Mouse (Mus musculus): ENCODE measurements around the gene Arhgef28. TPM values are rescaled to one million over a fixed set of nuclear protein-coding genes. Genes with fewer than 3 reads are reported as not detected.

The Arhgef28 gene
- polyA plus RNA-seq, 1 experiment from 2014 or later: 9.9 TPM

DNA sequence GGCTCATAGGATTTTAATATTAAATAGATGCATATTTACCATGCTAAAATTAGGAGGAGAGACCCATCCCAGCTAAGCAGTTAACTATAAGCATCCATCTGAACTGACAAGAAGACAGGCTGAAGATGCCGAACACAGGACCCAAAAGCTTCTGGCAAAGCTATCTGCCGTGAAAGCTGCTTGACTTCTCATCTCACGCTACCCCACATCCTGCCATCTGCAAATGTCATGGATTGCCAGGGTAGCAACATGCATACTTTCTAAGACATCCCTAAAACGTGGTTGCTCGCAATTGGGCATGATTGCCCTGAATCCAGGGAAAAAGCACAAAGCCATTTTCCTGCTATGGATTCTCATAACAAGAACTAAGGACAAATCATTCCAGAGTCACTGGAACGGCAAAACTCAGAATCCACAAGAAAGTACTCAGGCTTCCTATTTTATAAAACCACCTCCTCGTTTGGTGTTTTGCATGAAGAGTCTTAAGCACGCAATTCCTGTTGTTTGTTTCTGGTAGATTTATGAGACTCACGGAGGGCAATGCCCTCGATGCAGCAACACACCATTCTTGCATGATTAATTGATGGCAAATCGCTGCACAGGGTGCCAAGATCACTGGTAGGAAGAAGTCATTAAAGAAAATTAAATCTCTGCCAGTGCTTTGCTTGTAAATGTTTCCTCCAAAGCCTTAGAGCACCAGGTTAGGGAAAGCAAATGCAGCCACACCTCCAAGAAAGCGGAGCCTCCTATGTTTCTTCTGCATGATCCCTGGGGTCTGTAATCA lies 287.9 kb downstream of the Arhgef28 start:
- Histone ChIP-seq H3K36me3 (ENCODE audit: control insufficient read depth, insufficient read depth, low read length) (no peaks in the 10 kb centered on the region), H3K9ac (ENCODE audit: low read length) (no peak overlapping the region), H3K4me3 (ENCODE audit: low read depth, low read length) (no peak overlapping the region), H3K27me3 (replicated peaks; ENCODE audit: control insufficient read depth, insufficient read depth, low read length) (no peaks in the 10 kb centered on the region), H3K4me1 (ENCODE audit: control insufficient read depth, insufficient read depth, low read length) (peaks cover 11% of the 10 kb centered on the region; the same call in 1 of the 2 replicates), H3K27ac (ENCODE audit: low read depth, low read length) (peak overlapping the region; percentile 49; the same call in 1 of the 2 replicates), H3K9me3 (replicated peaks; ENCODE audit: control insufficient read depth, low read length) (no peaks in the 10 kb centered on the region), H3K4me2 (ENCODE audit: low read length) (no peak overlapping the region)
- WGBS: 57% methylated on average over 12 of the region's 12 CpGs
- ATAC-seq (peak; percentile 48; the same call in 1 of the 2 replicates), DNase-seq (ENCODE audit: low spot score) (peak; percentile 75)

DNA sequence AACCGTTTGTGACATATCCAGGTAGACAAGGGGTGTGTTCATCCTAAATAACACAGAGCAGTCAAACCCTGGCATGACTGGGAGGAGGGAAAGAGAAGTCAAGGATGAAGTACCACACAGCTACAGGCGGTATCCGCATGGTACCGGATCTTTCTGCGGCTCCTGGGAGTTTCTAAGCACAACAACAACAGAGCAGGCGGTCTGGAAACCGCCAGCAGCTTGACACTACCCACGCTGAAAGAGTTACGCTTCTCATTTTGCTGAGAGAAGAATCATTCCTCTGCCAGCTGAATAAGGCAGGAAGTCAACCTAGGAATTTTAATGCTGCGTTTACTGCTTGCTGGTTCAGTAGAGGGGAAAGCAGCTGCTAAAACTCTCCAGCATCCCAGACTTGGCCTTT lies 295.2 kb downstream of the Arhgef28 start:
- no peak overlapping the region for H3K4me2 ChIP-seq (ENCODE audit: low read length)
- no peaks in the 10 kb centered on the region for H3K27me3 ChIP-seq (replicated peaks; ENCODE audit: control insufficient read depth, insufficient read depth, low read length)
- H3K9ac ChIP-seq (ENCODE audit: low read length): 0 out of 2 replicates have a peak overlapping the region, but pooled peaks have one; percentile 17
- H3K4me3 ChIP-seq (ENCODE audit: low read depth, low read length): no peak overlapping the region
- H3K9me3 ChIP-seq (replicated peaks; ENCODE audit: control insufficient read depth, low read length): no peaks in the 10 kb centered on the region
- H3K36me3 ChIP-seq (ENCODE audit: control insufficient read depth, insufficient read depth, low read length): no peaks in the 10 kb centered on the region
- peak overlapping the region; percentile 21; the same call in 1 of the 2 replicates for H3K27ac ChIP-seq (ENCODE audit: low read depth, low read length)
- ATAC-seq: peak; percentile 46; the same call in 1 of the 2 replicates
- 11% methylated on average over 10 of the region's 10 CpGs for WGBS
- DNase-seq (ENCODE audit: low spot score): peak; percentile 69
- H3K4me1 ChIP-seq (ENCODE audit: control insufficient read depth, insufficient read depth, low read length): peaks cover 6% of the 10 kb centered on the region

DNA sequence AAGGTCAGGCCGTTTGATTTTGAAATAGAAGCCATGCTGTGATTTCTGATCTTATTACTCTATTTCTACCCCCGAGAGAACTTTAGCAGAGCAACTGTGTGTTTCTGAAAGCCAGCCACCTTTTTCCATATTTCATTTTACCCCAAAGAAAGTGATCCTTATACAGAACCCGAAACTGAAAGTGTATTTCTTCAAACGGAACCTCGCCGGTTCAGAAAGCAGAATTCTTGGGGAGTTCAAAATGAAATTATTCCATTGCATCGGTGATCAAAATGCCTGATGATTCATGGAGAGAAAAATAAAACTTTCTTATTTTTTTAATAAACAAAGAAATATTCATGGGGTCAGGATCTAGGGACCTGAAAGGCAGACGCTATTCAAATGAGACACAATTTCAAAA lies 303.4 kb downstream of the Arhgef28 start:
- 90% methylated on average over 8 of the region's 8 CpGs for WGBS
- peaks cover 15% of the 10 kb centered on the region for H3K4me1 ChIP-seq (ENCODE audit: control insufficient read depth, insufficient read depth, low read length)
- no peaks in the 10 kb centered on the region for H3K36me3 ChIP-seq (ENCODE audit: control insufficient read depth, insufficient read depth, low read length)
- H3K4me2 ChIP-seq (ENCODE audit: low read length): no peak overlapping the region
- H3K27me3 ChIP-seq (replicated peaks; ENCODE audit: control insufficient read depth, insufficient read depth, low read length): no peaks in the 10 kb centered on the region
- H3K9me3 ChIP-seq (replicated peaks; ENCODE audit: control insufficient read depth, low read length): no peaks in the 10 kb centered on the region
- H3K4me3 ChIP-seq (ENCODE audit: low read depth, low read length): no peak overlapping the region
- H3K27ac ChIP-seq (ENCODE audit: low read depth, low read length): no peak overlapping the region
- no peak for ATAC-seq
- DNase-seq (ENCODE audit: low spot score): no peak
- no peak overlapping the region for H3K9ac ChIP-seq (ENCODE audit: low read length)

DNA sequence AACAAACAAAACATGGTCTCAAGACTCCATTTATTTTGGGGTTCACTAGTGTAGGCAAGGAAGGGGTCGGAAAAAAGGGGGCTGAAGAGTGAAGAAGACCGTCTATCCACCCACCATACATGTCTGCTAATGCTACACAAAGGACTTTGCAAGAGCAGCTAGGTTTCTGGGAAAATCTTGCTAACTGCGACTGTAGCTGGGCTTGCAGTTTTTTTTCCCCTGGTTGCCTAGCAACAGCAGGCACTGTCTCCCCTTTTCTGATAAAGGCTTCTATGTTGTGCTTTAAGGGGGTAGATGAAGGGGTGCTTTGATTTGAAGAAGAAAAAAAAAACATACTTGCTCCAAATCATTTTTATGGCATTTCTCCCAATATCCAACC lies 305.9 kb downstream of the Arhgef28 start:
- ATAC-seq (peak; percentile 78), DNase-seq (ENCODE audit: low spot score) (peak; percentile 93)
- Histone ChIP-seq H3K36me3 (ENCODE audit: control insufficient read depth, insufficient read depth, low read length) (no peaks in the 10 kb centered on the region), H3K9ac (ENCODE audit: low read length) (no peak overlapping the region), H3K9me3 (replicated peaks; ENCODE audit: control insufficient read depth, low read length) (no peaks in the 10 kb centered on the region), H3K4me2 (ENCODE audit: low read length) (no peak overlapping the region), H3K27me3 (replicated peaks; ENCODE audit: control insufficient read depth, insufficient read depth, low read length) (no peaks in the 10 kb centered on the region), H3K27ac (ENCODE audit: low read depth, low read length) (peak overlapping the region; percentile 68), H3K4me3 (ENCODE audit: low read depth, low read length) (no peak overlapping the region), H3K4me1 (ENCODE audit: control insufficient read depth, insufficient read depth, low read length) (peaks cover 15% of the 10 kb centered on the region)
- 27% methylated on average over 3 of the region's 3 CpGs for WGBS

- no peaks in the 10 kb centered on the region for H3K27me3 ChIP-seq (replicated peaks; ENCODE audit: control insufficient read depth, insufficient read depth, low read length)
- peaks cover 15% of the 10 kb centered on the region for H3K4me1 ChIP-seq (ENCODE audit: control insufficient read depth, insufficient read depth, low read length)
- 51% methylated on average over 14 of the region's 14 CpGs for WGBS
- H3K4me3 ChIP-seq (ENCODE audit: low read depth, low read length): no peak overlapping the region
- no peaks in the 10 kb centered on the region for H3K36me3 ChIP-seq (ENCODE audit: control insufficient read depth, insufficient read depth, low read length)
- ATAC-seq (peak; percentile 59), DNase-seq (ENCODE audit: low spot score) (peak; percentile 50)
- H3K9ac ChIP-seq (ENCODE audit: low read length): no peak overlapping the region
- no peaks in the 10 kb centered on the region for H3K9me3 ChIP-seq (replicated peaks; ENCODE audit: control insufficient read depth, low read length)
- H3K4me2 ChIP-seq (ENCODE audit: low read length): no peak overlapping the region
- peak overlapping the region; percentile 68 for H3K27ac ChIP-seq (ENCODE audit: low read depth, low read length)
These were observed 306.4 kb downstream of the Arhgef28 start for GRCm38 (mm10) chr13:97899604-97900379.

- ATAC-seq (no peak), DNase-seq (ENCODE audit: low spot score) (no peak)
- Histone ChIP-seq H3K27ac (ENCODE audit: low read depth, low read length) (no peak overlapping the region), H3K4me2 (ENCODE audit: low read length) (no peak overlapping the region), H3K27me3 (replicated peaks; ENCODE audit: control insufficient read depth, insufficient read depth, low read length) (no peaks in the 10 kb centered on the region), H3K9me3 (replicated peaks; ENCODE audit: control insufficient read depth, low read length) (no peaks in the 10 kb centered on the region), H3K36me3 (ENCODE audit: control insufficient read depth, insufficient read depth, low read length) (no peaks in the 10 kb centered on the region), H3K9ac (ENCODE audit: low read length) (no peak overlapping the region), H3K4me3 (ENCODE audit: low read depth, low read length) (no peak overlapping the region), H3K4me1 (ENCODE audit: control insufficient read depth, insufficient read depth, low read length) (peaks cover 16% of the 10 kb centered on the region)
- 60% methylated on average over 2 of the region's 2 CpGs for WGBS
These were observed 307.6 kb downstream of the Arhgef28 start for GRCm38 (mm10) chr13:97898590-97898989.

DNA sequence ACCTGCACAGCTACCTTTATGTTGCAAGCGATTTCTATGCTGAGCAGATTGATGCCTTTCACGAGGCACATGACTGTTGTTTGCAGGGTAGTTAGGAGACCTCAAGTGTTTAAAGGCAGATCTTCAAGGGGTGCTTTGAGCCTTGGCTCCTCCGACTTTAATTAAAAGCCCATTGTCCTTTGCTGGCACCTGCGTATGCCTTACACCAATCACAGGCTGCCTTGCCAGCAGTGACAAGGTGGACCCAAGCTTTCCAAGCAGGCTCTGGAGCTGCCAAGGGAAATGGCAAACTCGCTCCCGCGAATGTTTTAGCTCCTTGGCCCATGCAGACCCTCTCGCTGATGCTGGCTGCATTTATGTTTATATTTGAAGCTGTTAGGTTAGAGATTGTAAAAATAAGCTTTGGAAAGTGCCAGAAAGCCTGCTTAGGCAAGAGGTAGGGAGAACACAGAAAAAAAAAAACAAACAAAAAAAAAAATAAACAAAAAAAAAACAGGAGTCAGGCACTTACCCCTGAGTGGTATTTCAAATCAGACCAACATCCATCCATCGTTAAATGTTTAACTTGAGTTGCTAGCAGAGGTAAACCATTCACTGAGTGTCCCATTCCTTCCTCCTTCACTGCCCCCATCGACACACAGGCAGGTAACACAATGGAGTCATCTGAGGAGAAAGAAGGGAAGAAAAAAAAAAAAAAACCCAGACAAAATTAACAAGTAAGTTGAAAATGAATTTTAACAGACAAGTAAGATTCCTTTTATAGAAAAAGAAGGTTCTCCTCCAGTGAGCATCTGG lies 313.0 kb downstream of the Arhgef28 start:
- Histone ChIP-seq H3K4me1 (ENCODE audit: control insufficient read depth, insufficient read depth, low read length) (peaks cover 23% of the 10 kb centered on the region), H3K9ac (ENCODE audit: low read length) (peak overlapping the region; percentile 22; the same call in 1 of the 2 replicates), H3K4me3 (ENCODE audit: low read depth, low read length) (no peak overlapping the region), H3K36me3 (ENCODE audit: control insufficient read depth, insufficient read depth, low read length) (no peaks in the 10 kb centered on the region), H3K9me3 (replicated peaks; ENCODE audit: control insufficient read depth, low read length) (no peaks in the 10 kb centered on the region), H3K27me3 (replicated peaks; ENCODE audit: control insufficient read depth, insufficient read depth, low read length) (no peaks in the 10 kb centered on the region), H3K27ac (ENCODE audit: low read depth, low read length) (peak overlapping the region; percentile 89), H3K4me2 (ENCODE audit: low read length) (peak overlapping the region; percentile 38)
- ATAC-seq (peak; percentile 73), DNase-seq (ENCODE audit: low spot score) (peak; percentile 87)
- 8% methylated on average over 10 of the region's 10 CpGs for WGBS

DNA sequence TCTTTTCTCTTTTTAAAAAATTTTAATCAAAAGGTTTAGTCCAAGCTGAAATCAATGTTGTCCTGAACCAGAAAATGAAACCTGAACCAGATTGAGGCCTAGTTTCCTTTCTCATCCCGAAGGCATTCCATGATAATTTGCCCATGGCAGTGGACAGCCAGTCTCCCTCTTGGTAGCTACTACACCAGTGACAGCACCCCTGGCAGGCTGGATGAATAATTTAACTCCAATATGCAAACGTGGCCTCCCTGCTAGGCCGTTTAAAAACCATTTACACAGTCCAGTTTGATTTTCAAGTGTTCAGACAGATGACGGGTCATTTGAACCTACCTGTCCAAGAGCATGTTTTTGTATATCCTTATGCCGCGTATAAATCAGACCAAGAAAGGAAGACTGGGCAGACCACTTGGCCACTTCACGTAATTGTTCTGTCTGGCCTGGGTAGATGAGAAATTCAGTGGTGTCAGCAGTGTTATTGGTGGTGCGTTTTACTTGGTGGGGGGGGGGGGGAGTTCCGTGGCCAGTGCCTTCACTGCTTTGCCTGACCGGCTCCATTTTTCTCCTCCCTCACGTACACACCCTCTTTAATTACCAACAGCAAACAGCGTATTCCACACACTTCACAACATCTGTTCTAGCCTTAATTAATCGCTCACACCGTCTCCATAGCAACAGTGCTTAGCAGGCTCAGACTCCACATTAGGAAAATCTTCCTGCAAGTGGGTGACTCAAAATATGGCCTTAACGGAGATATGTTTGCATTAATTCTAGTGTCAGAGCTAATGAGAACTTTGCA lies 314.0 kb downstream of the Arhgef28 start:
- ATAC-seq (peak; percentile 95), DNase-seq (ENCODE audit: low spot score) (peak; percentile 97)
- Histone ChIP-seq H3K9me3 (replicated peaks; ENCODE audit: control insufficient read depth, low read length) (no peaks in the 10 kb centered on the region), H3K4me2 (ENCODE audit: low read length) (peak overlapping the region; percentile 38), H3K9ac (ENCODE audit: low read length) (peak overlapping the region; percentile 22; the same call in 1 of the 2 replicates), H3K27ac (ENCODE audit: low read depth, low read length) (peak overlapping the region; percentile 89), H3K4me3 (ENCODE audit: low read depth, low read length) (no peak overlapping the region), H3K27me3 (replicated peaks; ENCODE audit: control insufficient read depth, insufficient read depth, low read length) (no peaks in the 10 kb centered on the region), H3K36me3 (ENCODE audit: control insufficient read depth, insufficient read depth, low read length) (no peaks in the 10 kb centered on the region), H3K4me1 (ENCODE audit: control insufficient read depth, insufficient read depth, low read length) (peaks cover 30% of the 10 kb centered on the region)
- 12% methylated on average over 15 of the region's 15 CpGs for WGBS
